Mouse (Mus musculus): ENCODE measurements around the gene Ins2.

GRCm38 (mm10) chr7:142630691-142631090 is 112.5 kb downstream of the Ins2 start:
- no peak for TF ChIP-seq CTCF (IDR thresholded peaks at IDR 0.05 in 2 of 3, conservative IDR thresholded peaks at IDR 0.05 in 1 of 3; ENCODE audit: control insufficient read depth in 1 of 3, insufficient read depth in 1 of 3, low read depth in 2 of 3, low read length in 3 of 3, poor library complexity in 1 of 3, severe bottlenecking in 1 of 3)
- no peak for TF ChIP-seq TAL1 (IDR thresholded peaks at IDR 0.05; ENCODE audit: low read length)
- no peak for TF ChIP-seq UBTF (IDR thresholded peaks at IDR 0.05; ENCODE audit: borderline replicate concordance, insufficient read depth, low read depth, low read length)
- TF ChIP-seq MXI1 (IDR thresholded peaks at IDR 0.05; ENCODE audit: low read depth, low read length): no peak
- TF ChIP-seq TCF12 (IDR thresholded peaks at IDR 0.05; ENCODE audit: low read depth, low read length): no peak
- no peak for TF ChIP-seq KAT2A (conservative IDR thresholded peaks at IDR 0.05; ENCODE audit: low read depth, low read length)
- TF ChIP-seq NELFE (IDR thresholded peaks at IDR 0.05; ENCODE audit: low read depth, low read length): no peak
